In genomic region chr1:175950851-175951250, GRCm38 (mm10) we compare ENCODE assay signal across 27 mouse cellular contexts. TPM values are rescaled to one million over a fixed set of nuclear protein-coding genes. Genes with fewer than 3 reads are reported as not detected.
"Had no signal": no experiment of that assay in that cellular context is flagged by ENCODE, and none has a peak within 500 bp of the region (broad histone marks: within the 10 kb centered on the region; RNA-seq: fewer than 3 reads in every experiment).

No protein-coding gene starts in this region.

- DNase-seq: left cerebral cortex, postnatal 4 days; liver; liver, embryonic 13.5 days; liver, postnatal 0 days; lung, adult 18-20 months; lung, adult 2 months; lung, embryonic 14.5 days; lung, postnatal 10 days; lung, postnatal 14 days; lung, postnatal 36 days; lung, postnatal 4 days; midbrain, embryonic 14.5 days had no signal

- ATAC-seq: liver, embryonic 12.5 days; liver, postnatal 0 days; lung, postnatal 0 days; midbrain, embryonic 13.5 days; midbrain, embryonic 15.5 days; midbrain, embryonic 16.5 days had no signal

RNA-seq across cellular contexts. Expression of gene Rbm8a2, which starts 28.1 kb away (rescaled TPM):
- total RNA-seq: liver, adult 2 months had no signal

RNA-seq across cellular contexts. Expression of gene Gm38100, which starts 30.7 kb away (rescaled TPM):
- total RNA-seq: left cerebral cortex, postnatal 10 days; left cerebral cortex, postnatal 14 days; left cerebral cortex, postnatal 25 days; left cerebral cortex, postnatal 36 days; left cerebral cortex, postnatal 4 days; liver, adult 2 months; megakaryocyte progenitor cell, adult 5-6 weeks; megakaryocyte, adult 5-6 weeks; megakaryocyte-erythroid progenitor cell, adult 5-6 weeks; midbrain, postnatal 0 days; monocyte, adult 5-6 weeks had no signal
